Mouse (Mus musculus) gastrocnemius, adult 2 months (tissue): ENCODE data around the gene Anapc10. TPM values are rescaled to one million over a fixed set of nuclear protein-coding genes. Genes with fewer than 3 reads are reported as not detected.
"Not testable (repeated sequence)": the region's sequence is repeated elsewhere in the genome, so short reads cannot be mapped to it uniquely, and the experiment has no call there.

Experiments
- DNase-seq: peaks from one replicate; pipeline ENCODE4 v3.0.0; 2022
- H3K27ac ChIP-seq: fragments of 200-600 bp; 2 replicates; pipeline ENCODE4 v1.8.1; 2022; ENCODE audit warnings: mild to moderate bottlenecking
- H3K4me3 ChIP-seq: fragments of 200-600 bp; 2 replicates; pipeline ENCODE4 v1.8.1; 2022; ENCODE audit warnings: mild to moderate bottlenecking, moderate library complexity
- CTCF ChIP-seq: fragments of 200-600 bp; IDR thresholded peaks from 2 replicates; pipeline ENCODE4 v1.8.1; 2022; ENCODE audit warnings: antibody characterized with exemption, mild to moderate bottlenecking, moderate library complexity
- intact Hi-C: fragments of 180-260 bp; cut with DNase I; formaldehyde crosslinking; loops from one replicate; pipeline ENCODE4 v1.15.1; 2025
- total RNA-seq, 2 experiments: library from RNA; stranded (reverse); gene quantifications; 2 replicates each; pipeline ENCODE4 v1.2.3; 2021

Gene Anapc10
- total RNA-seq, 2 experiments from 2014 or later, result 3.6 to 6.2 TPM

DNA sequence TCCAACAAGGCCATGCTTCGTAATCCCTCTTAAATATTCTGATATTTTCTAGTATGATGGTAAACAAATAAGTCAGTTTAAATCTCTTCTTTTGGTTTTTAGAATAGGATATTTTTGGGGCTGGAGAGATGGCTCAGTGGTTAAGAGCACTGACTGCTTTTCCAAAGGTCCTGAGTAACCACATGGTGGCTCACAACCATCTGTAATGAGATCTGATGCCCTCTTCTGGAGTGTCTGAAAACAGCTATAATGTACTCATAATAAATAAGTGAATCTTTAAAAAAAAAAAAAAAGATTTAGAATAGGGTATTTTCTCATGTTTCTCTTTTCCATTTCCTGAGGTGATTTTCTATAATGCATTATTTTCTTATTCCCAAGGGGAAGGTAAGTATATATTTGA, 16.3 kb downstream of the Anapc10 start:
- H3K4me3 ChIP-seq, result no peak overlapping the region
- no peak for TF ChIP-seq CTCF
- H3K27ac ChIP-seq, result no peak overlapping the region
- intact Hi-C loops, result no loop called here
- no peak for DNase-seq

DNA sequence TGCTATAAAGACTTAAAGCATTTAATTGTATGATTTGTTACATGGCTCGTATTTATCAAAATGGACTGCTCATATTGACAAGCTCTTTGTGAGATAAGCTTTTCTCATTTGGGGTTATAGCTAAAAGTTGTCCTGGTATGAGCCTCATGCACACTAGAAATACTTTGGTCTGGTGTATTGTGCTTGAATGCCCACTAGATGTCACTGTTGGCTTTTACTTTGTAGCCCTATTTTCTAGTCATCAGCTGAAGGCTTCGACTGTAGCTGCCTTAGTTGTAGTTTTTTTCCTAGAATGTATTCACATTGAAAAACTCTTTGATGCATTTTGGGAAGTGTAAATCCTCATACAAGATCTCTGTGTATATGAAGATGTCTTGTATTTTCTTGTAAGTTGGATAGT, 22.7 kb downstream of the Anapc10 start:
- Histone ChIP-seq H3K4me3 (no peak overlapping the region), H3K27ac (no peak overlapping the region)
- peak; percentile 90 for TF ChIP-seq CTCF
- intact Hi-C loops, result loop anchor here (2.0 kb wide), 1 partner anchor 954 kb away; no protein-coding TSS in a partner anchor
- DNase-seq, result no peak

DNA sequence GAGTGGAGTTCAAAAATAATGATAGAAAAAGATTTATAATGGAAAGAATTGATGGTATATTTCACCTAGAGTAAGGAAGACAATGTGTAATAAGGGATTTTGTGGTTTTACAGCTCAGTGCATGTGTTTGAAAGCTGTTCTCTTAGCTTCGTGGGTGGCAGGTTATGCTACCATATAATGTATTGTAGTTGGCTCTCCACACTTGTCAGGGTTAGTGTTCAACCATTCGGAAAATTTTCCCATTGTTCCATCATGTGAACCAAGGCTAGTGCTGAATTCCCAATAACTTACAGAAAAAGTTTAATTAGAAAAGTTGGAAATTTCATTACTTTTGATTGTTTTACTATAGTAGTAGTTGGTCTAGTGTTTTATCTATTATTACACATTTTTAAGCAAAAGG, 36.6 kb downstream of the Anapc10 start:
- no peak for TF ChIP-seq CTCF
- Histone ChIP-seq H3K4me3 (no peak overlapping the region), H3K27ac (no peak overlapping the region)
- intact Hi-C loops, result no loop called here
- no peak for DNase-seq

DNA sequence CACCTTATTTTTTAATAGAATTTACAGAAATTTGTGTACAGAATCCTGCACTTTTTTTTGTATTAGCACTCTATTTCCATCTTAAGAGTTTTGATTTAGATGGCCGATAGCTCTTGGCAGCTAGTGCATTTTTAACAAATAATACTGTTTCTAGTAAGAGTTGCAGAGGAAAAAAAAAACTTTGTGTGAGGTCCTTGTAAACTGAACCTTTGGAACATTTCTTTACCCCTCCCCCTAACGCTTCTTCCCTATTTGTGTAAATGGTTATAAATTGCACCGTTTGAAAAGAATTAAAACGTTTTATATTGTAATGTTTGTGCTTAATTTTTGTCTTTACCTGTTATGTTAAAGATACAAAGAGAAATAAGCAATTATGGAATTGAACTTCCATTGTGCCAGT, 37.0 kb downstream of the Anapc10 start:
- no peak for DNase-seq
- intact Hi-C loops, result no loop called here
- Histone ChIP-seq H3K4me3 (no peak overlapping the region), H3K27ac (no peak overlapping the region)
- TF ChIP-seq CTCF, result no peak

DNA sequence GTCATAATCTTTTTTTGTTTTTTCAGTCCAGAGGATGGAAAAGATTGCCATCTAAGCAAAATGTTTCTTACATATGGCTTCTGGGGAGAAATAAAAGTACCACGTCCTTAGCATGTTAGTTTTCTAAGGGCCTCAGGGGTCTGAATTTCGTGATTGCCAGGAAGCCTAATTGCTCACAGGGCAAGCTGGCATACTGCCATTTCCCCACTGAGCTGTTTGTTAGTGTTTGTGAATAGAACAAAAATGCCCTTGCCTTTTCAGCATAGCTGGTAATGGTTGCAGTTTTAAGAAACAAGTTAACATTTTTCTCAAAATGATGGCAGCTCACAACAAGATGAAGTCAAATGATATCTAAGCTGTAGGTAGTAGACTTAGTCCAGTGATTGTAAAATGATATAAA, 38.7 kb downstream of the Anapc10 start:
- H3K4me3 ChIP-seq, result no peak overlapping the region
- DNase-seq, result no peak
- H3K27ac ChIP-seq, result no peak overlapping the region
- TF ChIP-seq CTCF, result no peak
- intact Hi-C loops, result no loop called here

DNA sequence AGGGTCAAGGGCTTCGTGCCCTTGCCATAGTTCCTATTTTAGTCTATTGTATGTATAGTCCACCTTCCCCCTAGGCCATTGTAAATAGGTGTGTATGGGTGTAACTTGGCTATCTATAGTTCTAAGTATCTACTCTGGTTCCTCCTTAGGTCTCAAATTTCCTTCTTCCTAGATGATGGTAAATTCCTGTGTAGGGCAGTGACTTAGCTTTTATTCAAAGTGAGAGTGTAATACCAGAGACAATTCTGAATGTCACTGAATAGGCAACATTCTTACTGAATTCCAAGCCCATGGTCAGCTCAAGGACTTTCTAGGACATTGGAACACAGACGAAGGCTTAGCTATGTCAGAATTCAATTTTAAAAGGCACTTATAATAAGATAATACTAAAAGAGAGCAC, 83.3 kb downstream of the Anapc10 start:
- not testable (repeated sequence) for H3K27ac ChIP-seq, DNase-seq, H3K4me3 ChIP-seq
- intact Hi-C loops, result loop anchor here (10.0 kb wide), 1 partner anchor 1870 kb away; no protein-coding TSS in a partner anchor

DNA sequence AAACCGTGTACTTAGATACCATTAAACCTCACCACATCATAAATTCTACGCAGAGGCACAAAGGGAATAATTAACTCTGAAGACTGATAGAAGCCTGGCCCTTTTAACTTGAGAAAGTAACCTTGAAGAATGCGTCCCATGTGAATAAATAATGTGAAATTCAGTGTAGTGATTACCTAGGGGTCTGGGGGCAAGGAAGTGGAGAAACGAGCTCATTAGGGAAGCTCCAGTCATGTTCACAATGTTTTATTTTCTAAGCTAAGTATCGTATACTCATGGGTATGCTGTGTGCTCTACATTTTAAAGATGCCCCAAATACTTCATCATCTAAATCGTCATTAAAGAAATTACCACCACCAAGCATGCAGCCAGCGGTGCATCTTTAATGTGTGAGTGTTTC, 85.1 kb downstream of the Anapc10 start:
- TF ChIP-seq CTCF, result no peak
- intact Hi-C loops, result loop anchor here (10.0 kb wide), 1 partner anchor 1872 kb away; no protein-coding TSS in a partner anchor

DNA sequence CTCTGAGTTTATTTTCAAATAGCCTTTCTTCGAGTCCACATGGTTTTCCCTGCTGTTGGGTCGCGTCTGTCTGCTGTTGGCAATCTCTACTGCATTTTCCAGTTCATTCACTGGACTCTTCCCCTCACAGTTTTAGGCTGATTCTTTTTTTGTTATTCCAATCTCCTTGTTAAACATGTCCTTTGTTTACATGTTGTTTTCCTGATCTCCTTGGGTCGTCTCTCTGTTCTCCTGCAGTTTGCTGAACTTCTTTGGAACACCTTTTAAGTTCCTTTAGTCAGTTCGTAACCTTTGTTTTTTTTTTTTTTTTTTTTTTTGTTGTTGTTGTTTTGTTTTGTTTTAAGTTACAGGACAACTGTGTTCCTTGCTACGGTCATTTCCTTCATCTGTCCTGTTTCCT, 92.9 kb downstream of the Anapc10 start:
- intact Hi-C loops, result no loop called here
- Histone ChIP-seq H3K4me3 (no peak overlapping the region), H3K27ac (no peak overlapping the region)
- DNase-seq, result no peak
- TF ChIP-seq CTCF, result no peak

More for the DNA sequence above, 85.1 kb downstream of the Anapc10 start:
- DNase-seq, result no peak
- Histone ChIP-seq H3K4me3 (no peak overlapping the region), H3K27ac (no peak overlapping the region)

DNA sequence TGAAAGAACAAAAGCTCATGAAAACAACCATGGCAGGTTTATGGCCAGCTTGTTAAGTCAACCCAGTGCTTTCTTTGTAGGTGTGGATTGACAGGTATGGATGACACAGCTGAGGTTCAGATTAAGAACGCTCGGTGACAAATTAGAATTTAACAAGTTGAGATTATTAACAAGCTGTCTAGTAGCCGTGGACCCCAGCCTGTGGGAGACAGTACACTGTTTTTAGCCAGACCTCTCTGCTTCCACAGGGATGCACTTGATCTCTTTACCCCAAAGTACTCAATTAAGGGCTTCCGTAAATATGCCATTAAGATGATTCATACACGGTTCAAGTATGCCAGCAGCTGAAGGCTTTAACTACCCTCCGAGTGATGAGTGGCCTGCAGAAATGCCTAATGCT, 95.4 kb downstream of the Anapc10 start:
- intact Hi-C loops, result no loop called here
- TF ChIP-seq CTCF, result no peak
- Histone ChIP-seq H3K4me3 (no peak overlapping the region), H3K27ac (no peak overlapping the region)
- DNase-seq, result no peak

DNA sequence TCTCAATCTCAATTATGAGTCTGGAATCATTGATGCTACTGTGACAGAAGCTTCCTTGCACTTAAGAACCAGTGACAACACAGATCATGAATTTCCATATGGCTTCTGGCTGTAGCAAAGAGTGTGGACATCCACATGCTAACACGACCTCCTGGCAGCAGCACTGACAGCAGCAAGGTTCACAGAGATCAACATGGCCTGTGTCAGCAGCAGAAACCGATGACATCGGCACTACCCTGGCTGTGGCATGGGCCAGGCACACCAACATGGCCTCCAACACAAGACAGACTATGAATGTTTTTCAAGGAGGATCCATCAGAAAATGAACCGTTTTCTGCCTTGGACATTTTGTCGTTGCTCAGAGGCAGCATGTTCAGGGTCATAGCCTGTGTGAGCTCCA, 114.9 kb downstream of the Anapc10 start:
- Histone ChIP-seq H3K27ac (no peak overlapping the region), H3K4me3 (no peak overlapping the region)
- intact Hi-C loops, result no loop called here
- TF ChIP-seq CTCF, result no peak
- DNase-seq, result no peak

Other genes with a start within 250 kb of the Anapc10 start
- gene Otud4, start 72.2 kb upstream of the Anapc10 start, total RNA-seq, result 10 to 100 TPM; 40.6 to 53.3 TPM
- gene Abce1, start 80 bp upstream of the Anapc10 start, total RNA-seq, result 10 to 100 TPM; 48.6 to 52.0 TPM